Mouse (Mus musculus): ENCODE measurements around the gene Trim8. TPM values are rescaled to one million over a fixed set of nuclear protein-coding genes. Genes with fewer than 3 reads are reported as not detected.

Trim8 gene
- polyA plus RNA-seq, 1 experiment from 2014 or later: 30.5 TPM

DNA sequence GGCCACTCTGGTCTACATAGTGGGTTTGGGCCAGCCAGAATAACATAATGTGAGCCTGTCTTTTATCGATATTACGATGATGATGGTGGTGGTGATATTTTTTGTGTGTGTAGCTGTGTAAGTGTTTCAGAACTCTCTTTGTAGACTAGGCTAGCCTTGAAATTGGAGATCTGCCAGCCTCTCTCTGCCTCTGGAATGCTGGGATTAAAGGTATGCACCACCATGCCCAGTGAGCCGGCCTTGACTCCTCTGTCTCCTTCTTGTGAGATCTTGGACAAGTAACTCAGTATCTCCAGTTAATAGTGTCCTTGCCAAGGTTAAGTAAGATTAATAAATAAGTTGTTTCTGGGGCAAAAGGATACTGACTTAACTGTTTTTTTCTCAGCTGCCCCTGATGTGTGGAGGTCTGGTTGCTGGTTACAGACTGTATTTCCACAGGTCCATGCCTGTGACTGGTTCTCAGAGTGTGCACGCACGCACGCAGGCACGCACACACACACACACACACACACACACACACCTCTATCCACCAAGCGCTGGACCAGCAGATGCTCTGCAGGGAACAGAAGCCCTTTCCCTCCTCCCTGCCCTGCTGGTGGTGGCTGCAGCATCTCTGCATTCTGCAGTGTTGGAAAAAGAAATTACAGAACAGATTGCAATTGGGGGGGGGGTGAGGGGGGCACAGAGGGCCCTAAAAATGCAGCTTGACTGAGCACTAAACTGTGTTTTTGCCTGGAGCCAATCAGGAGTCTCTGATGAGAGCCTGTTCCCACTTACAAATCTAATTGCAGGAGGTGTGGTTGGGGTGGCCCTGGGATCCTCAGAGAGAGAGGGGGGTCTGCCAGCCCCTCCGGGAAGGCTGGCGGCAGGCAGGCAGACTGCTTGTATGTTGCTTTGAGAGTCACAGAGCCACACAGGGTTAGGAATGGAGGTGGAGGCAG, 24.5 kb downstream of the Trim8 start:
- no peak for TF ChIP-seq CTCF (IDR thresholded peaks at IDR 0.05; ENCODE audit: low read depth)
- H3K27ac ChIP-seq: peak overlapping the region; percentile 91
- H3K36me3 ChIP-seq (ENCODE audit: insufficient read depth, low read length): no peaks in the 10 kb centered on the region
- H3K9ac ChIP-seq (ENCODE audit: low read depth, low read length): no peak overlapping the region
- peaks cover 73% of the 10 kb centered on the region for H3K4me1 ChIP-seq (replicated peaks; ENCODE audit: insufficient read depth, low read length)
- no peaks in the 10 kb centered on the region for H3K9me3 ChIP-seq (replicated peaks; ENCODE audit: low read length)
- H3K27me3 ChIP-seq (ENCODE audit: insufficient read depth, low read length): no peaks in the 10 kb centered on the region
- no peak overlapping the region for H3K4me2 ChIP-seq (ENCODE audit: low read length)
- H3K4me3 ChIP-seq (replicated peaks; ENCODE audit: low read depth, low read length): no peak overlapping the region
- ATAC-seq (replicated peaks; ENCODE audit: low FRiP score, low read depth): no peak
- no peak for DNase-seq (ENCODE audit: low spot score)
- WGBS: 65% methylated on average over 10 of the region's 10 CpGs

DNA sequence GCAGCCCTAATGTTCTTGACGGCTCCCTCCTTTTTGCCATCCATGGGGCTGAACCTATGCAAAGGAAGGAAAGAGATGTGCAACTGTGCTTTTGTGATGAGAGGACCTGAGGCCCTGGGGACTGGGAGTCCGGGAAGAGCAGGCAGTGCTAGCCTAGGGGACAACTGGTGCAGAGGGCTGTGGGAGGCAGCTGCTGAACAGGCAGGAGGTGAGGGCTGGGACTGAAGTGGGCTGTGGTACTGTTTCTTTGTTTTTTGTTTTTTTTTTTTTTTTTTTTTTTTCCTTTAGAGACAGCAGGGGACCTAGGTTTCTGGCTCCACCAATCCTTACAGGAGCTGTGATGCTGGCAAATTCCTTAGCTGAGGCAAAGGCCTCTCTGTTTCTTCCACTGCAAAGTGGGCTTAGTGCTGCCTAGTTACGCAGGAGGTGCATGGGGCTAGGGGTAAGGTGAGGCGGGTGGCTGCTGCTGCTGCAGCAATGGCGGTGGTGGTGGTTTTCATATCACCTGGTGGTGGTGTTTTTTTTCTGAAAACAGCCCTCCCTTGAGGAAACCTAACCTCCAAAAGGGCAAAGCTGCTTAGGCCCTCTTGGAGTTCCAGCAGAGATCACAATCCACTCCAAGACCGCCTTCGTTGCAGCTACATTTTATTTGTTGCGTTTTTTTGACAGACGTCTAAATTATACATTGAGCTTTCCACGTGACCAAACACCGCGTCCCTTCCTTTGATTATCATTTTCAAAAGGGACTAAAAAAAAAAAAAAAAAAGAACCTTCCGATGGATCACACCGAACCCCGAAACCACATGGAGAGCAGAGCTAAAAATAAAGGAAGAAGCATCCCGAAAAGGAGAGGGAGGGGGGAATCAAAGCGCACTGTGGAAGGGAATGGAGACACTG, 26.4 kb downstream of the Trim8 start:
- Histone ChIP-seq H3K27me3 (ENCODE audit: insufficient read depth, low read length) (no peaks in the 10 kb centered on the region), H3K9me3 (replicated peaks; ENCODE audit: low read length) (no peaks in the 10 kb centered on the region), H3K4me3 (replicated peaks; ENCODE audit: low read depth, low read length) (0 out of 2 replicates have a peak overlapping the region, but pooled peaks have one; percentile 4), H3K9ac (ENCODE audit: low read depth, low read length) (0 out of 2 replicates have a peak overlapping the region, but pooled peaks have one; percentile 10), H3K27ac (peak overlapping the region; percentile 86), H3K4me2 (ENCODE audit: low read length) (peak overlapping the region; percentile 52), H3K4me1 (replicated peaks; ENCODE audit: insufficient read depth, low read length) (peaks cover 86% of the 10 kb centered on the region), H3K36me3 (ENCODE audit: insufficient read depth, low read length) (no peaks in the 10 kb centered on the region)
- 32% methylated on average over 17 of the region's 17 CpGs for WGBS
- no peak for DNase-seq (ENCODE audit: low spot score)
- TF ChIP-seq CTCF (IDR thresholded peaks at IDR 0.05; ENCODE audit: low read depth): no peak
- no peak for ATAC-seq (replicated peaks; ENCODE audit: low FRiP score, low read depth)

DNA sequence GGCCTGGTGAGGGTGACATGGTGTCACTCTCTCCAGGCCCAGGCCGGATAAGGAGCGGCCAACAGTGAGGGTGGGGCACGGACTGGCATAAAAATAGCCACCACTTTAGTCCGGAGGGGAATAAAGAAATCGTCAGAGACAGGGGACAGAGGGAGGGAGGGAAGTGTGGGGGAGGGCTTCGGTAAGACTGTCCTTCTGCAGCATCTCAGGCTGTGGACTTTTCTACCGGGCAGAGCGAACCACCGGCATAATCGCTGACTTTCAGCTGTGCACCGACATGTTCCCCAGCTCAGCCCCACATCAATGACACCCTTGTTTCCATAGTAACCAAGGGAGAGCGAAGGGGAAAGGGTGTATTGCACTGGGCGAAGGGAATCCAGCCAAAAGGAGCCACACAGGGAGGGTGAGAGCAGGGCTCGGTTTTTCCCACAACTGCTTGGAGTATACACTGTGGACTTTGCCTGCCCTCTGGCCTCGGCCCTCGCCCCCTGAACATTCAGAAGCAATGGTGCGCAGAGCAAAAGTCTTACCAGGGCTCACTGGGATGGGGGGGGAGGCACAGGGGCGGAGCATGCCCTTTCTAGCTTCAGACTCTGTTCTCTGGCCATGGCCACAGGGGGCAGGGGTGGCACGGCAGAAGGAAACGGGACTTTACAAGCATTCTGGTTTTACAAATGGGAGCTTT, 27.2 kb downstream of the Trim8 start:
- ATAC-seq (replicated peaks; ENCODE audit: low FRiP score, low read depth) (peak; percentile 76), DNase-seq (ENCODE audit: low spot score) (peak; percentile 87)
- peak overlapping the region; percentile 47; the same call in 1 of the 2 replicates for H3K9ac ChIP-seq (ENCODE audit: low read depth, low read length)

DNA sequence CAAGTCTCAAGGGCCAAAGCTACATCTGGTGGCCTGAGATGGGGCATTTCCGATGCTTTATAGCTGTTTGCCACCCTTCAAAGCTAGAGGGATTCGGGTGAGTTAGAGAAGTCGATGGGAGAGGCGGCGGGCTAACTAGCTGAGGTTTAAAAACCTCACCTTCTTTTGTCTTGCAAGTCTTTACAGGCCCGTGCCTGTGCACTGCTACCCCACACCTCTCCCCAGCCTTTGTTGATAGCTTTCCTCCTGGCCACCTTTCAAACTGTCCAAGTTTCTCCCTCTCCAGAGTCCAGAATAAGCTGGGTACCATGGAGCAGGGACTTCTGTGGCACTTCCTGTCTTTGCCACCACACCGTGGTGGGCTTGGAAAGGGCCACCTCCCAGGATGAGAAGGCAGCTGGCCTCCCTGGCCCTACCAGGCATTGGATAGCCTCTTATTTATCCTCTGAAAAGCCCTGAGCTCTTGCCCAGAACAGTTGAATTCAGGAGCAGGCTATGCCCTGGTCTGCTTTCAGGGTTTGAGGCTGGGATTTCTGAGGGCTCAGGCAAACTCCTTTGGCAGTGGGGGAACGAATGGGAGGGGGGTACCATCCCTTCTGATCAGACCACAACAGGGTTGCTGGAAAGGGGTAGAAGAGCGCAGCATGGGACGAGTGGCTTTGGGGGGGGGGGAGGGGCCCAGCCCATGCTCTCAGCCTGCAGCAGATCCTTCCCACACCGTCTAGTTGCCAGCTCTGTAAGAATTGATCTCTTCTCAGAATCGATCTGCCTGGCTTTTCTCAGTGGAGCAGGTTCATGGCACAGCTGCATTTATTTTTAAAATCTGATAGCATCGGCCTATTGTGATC, 28.3 kb downstream of the Trim8 start:
- Histone ChIP-seq H3K4me1 (replicated peaks; ENCODE audit: insufficient read depth, low read length) (peaks cover 82% of the 10 kb centered on the region), H3K27ac (peak overlapping the region; percentile 86), H3K9ac (ENCODE audit: low read depth, low read length) (peak overlapping the region; percentile 47; the same call in 1 of the 2 replicates), H3K4me3 (replicated peaks; ENCODE audit: low read depth, low read length) (no peak overlapping the region), H3K4me2 (ENCODE audit: low read length) (peak overlapping the region; percentile 52), H3K9me3 (replicated peaks; ENCODE audit: low read length) (no peaks in the 10 kb centered on the region), H3K27me3 (ENCODE audit: insufficient read depth, low read length) (no peaks in the 10 kb centered on the region), H3K36me3 (ENCODE audit: insufficient read depth, low read length) (no peaks in the 10 kb centered on the region)
- TF ChIP-seq CTCF (IDR thresholded peaks at IDR 0.05; ENCODE audit: low read depth): no peak
- 23% methylated on average over 13 of the region's 13 CpGs for WGBS
- ATAC-seq (replicated peaks; ENCODE audit: low FRiP score, low read depth): no peak
- DNase-seq (ENCODE audit: low spot score): no peak

More for the DNA sequence above, 27.2 kb downstream of the Trim8 start:
- WGBS: 2% methylated on average over 20 of the region's 20 CpGs
- H3K27me3 ChIP-seq (ENCODE audit: insufficient read depth, low read length): no peaks in the 10 kb centered on the region
- H3K4me1 ChIP-seq (replicated peaks; ENCODE audit: insufficient read depth, low read length): peaks cover 86% of the 10 kb centered on the region
- peak overlapping the region; percentile 52 for H3K4me2 ChIP-seq (ENCODE audit: low read length)
- H3K9me3 ChIP-seq (replicated peaks; ENCODE audit: low read length): no peaks in the 10 kb centered on the region
- peak overlapping the region; percentile 86 for H3K27ac ChIP-seq
- 0 out of 2 replicates have a peak overlapping the region, but pooled peaks have one; percentile 4 for H3K4me3 ChIP-seq (replicated peaks; ENCODE audit: low read depth, low read length)
- no peaks in the 10 kb centered on the region for H3K36me3 ChIP-seq (ENCODE audit: insufficient read depth, low read length)
- peak; percentile 59 for TF ChIP-seq CTCF (IDR thresholded peaks at IDR 0.05; ENCODE audit: low read depth)

DNA sequence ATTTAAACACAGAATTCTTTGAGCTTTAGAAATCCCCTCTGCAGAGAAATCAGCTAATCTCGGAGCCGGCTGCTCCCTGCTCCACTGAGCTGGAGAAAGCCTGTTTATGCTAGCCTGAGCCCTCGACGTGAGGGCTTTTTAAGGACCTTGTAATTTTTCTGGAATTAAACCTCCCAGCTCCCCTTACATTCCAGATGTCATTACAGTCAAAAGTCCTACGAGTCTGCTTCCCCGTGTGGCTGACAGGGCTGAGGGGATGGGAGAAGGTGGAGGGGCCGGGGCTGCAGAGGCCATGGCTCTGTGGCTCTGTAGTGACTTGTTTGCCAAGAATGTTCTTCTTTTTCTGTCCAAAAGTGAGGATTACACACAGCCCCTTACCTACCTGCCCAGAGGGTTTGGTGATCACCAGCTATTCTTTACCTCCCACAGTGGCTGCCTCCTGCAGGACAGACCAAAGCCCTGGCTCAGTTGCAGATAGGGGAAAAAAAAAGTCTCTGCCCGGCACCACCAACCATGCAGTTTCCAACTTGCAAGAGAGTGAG, 29.0 kb downstream of the Trim8 start:
- ATAC-seq (replicated peaks; ENCODE audit: low FRiP score, low read depth) (no peak), DNase-seq (ENCODE audit: low spot score) (peak; percentile 70)
- Histone ChIP-seq H3K4me2 (ENCODE audit: low read length) (peak overlapping the region; percentile 39), H3K4me1 (replicated peaks; ENCODE audit: insufficient read depth, low read length) (peaks cover 78% of the 10 kb centered on the region), H3K9ac (ENCODE audit: low read depth, low read length) (peak overlapping the region; percentile 18; the same call in 1 of the 2 replicates), H3K27ac (peak overlapping the region; percentile 86), H3K4me3 (replicated peaks; ENCODE audit: low read depth, low read length) (no peak overlapping the region), H3K27me3 (ENCODE audit: insufficient read depth, low read length) (no peaks in the 10 kb centered on the region), H3K36me3 (ENCODE audit: insufficient read depth, low read length) (no peaks in the 10 kb centered on the region), H3K9me3 (replicated peaks; ENCODE audit: low read length) (no peaks in the 10 kb centered on the region)
- WGBS: 29% methylated on average over 8 of the region's 8 CpGs
- TF ChIP-seq CTCF (IDR thresholded peaks at IDR 0.05; ENCODE audit: low read depth): no peak
